Mouse (Mus musculus) 416B (cell line): ENCODE data around the gene Gp1ba.

Source experiments
- DNase-seq: peaks from one replicate; pipeline ENCODE4 v3.0.0; 2011; ENCODE audit warnings: low read depth

The Gp1ba gene

GRCm38 (mm10) chr11:70629557-70629956, 9.4 kb upstream of the Gp1ba start:
- peak; percentile 86 for DNase-seq

GRCm38 (mm10) chr11:70630129-70630528, 8.8 kb upstream of the Gp1ba start:
- DNase-seq = peak; percentile 36

GRCm38 (mm10) chr11:70635601-70636000, 3.3 kb upstream of the Gp1ba start:
- DNase-seq = no peak

- DNase-seq = peak; percentile 21
These were observed 1.2 kb upstream of the Gp1ba start for GRCm38 (mm10) chr11:70637764-70638163.

- DNase-seq = no peak
These were observed 629 bp upstream of the Gp1ba start for GRCm38 (mm10) chr11:70638293-70638692.

GRCm38 (mm10) chr11:70639976-70640375, 1.1 kb downstream of the Gp1ba start:
- no peak for DNase-seq

- peak; percentile 52 for DNase-seq
These were observed 2.3 kb downstream of the Gp1ba start for GRCm38 (mm10) chr11:70641241-70641640.

GRCm38 (mm10) chr11:70643051-70643450, 4.1 kb downstream of the Gp1ba start:
- DNase-seq = no peak

GRCm38 (mm10) chr11:70644564-70645103, 5.7 kb downstream of the Gp1ba start:
- no peak for DNase-seq

GRCm38 (mm10) chr11:70645461-70646258, 6.7 kb downstream of the Gp1ba start:
- DNase-seq = no peak

GRCm38 (mm10) chr11:70646259-70646555, 7.3 kb downstream of the Gp1ba start:
- DNase-seq = no peak

GRCm38 (mm10) chr11:70646691-70647650, 8.0 kb downstream of the Gp1ba start, which contains the start of the genes Rnf167 and Slc25a11:
Gene Rnf167, plus strand, starts transcription at chr11:70647235.
Gene Slc25a11, minus strand, starts transcription at chr11:70647479.
- DNase-seq = peak; percentile 100

GRCm38 (mm10) chr11:70647716-70648420, 8.9 kb downstream of the Gp1ba start:
- DNase-seq = peak; percentile 57

GRCm38 (mm10) chr11:70648512-70648911, 9.6 kb downstream of the Gp1ba start:
- DNase-seq = peak; percentile 51

GRCm38 (mm10) chr11:70649185-70649734, 10.3 kb downstream of the Gp1ba start:
- peak; percentile 28 for DNase-seq

- DNase-seq = peak; percentile 88
These were observed 11.6 kb downstream of the Gp1ba start for GRCm38 (mm10) chr11:70650322-70651175.

- DNase-seq = peak; percentile 87
These were observed 12.5 kb downstream of the Gp1ba start for GRCm38 (mm10) chr11:70651391-70651790.

GRCm38 (mm10) chr11:70652029-70652883, 13.3 kb downstream of the Gp1ba start:
- peak; percentile 68 for DNase-seq

GRCm38 (mm10) chr11:70652884-70653344, 14.0 kb downstream of the Gp1ba start:
- no peak for DNase-seq
